Mouse (Mus musculus): Measurements from ENCODE around the gene Sertad2. TPM values are rescaled to one million over a fixed set of nuclear protein-coding genes. Genes with fewer than 3 reads are reported as not detected.

The Sertad2 gene
- polyA plus RNA-seq, 1 experiment from 2014 or later: 33.5 TPM

DNA sequence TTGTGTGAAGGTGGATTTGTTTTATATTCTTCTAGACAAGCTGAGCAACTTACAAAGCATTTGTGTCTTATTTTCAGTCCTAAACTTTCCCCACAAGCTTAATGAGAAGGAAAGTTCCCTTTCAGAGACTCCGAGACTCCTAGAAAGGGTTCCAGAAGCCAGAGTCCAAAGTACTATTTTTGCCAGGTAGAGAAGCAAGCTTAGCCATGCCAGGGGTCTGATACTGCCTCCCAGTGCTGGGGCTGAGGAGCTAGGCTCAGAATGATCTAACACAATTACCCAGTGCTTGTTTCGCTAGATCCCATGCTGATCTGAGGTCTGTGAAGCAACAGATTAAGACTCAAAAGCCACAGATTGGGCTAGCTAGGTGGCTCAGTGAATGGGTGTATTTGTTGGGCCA is 84.1 kb downstream of the Sertad2 start:
- WGBS: 89% methylated on average over 2 of the region's 2 CpGs
- Histone ChIP-seq H3K9ac (no peak overlapping the region), H3K9me3 (no peaks in the 10 kb centered on the region), H3K4me1 (replicated peaks) (no peaks in the 10 kb centered on the region), H3K4me2 (no peak overlapping the region), H3K36me3 (no peaks in the 10 kb centered on the region), H3K27ac (replicated peaks) (no peak overlapping the region), H3K27me3 (no peaks in the 10 kb centered on the region), H3K4me3 (no peak overlapping the region)
- no peak for ATAC-seq (ENCODE audit: low FRiP score, low read depth)

GRCm38 (mm10) chr11:20628216-20628615 is 85.2 kb downstream of the Sertad2 start:
- H3K36me3 ChIP-seq: no peaks in the 10 kb centered on the region
- peaks cover 7% of the 10 kb centered on the region for H3K4me1 ChIP-seq (replicated peaks)
- H3K27me3 ChIP-seq: no peaks in the 10 kb centered on the region
- H3K9me3 ChIP-seq: no peaks in the 10 kb centered on the region
- no peak for ATAC-seq (ENCODE audit: low FRiP score, low read depth)
- no peak overlapping the region for H3K4me2 ChIP-seq
- no peak overlapping the region for H3K27ac ChIP-seq (replicated peaks)
- no peak overlapping the region for H3K9ac ChIP-seq
- H3K4me3 ChIP-seq: no peak overlapping the region
- 32% methylated on average over 2 of the region's 2 CpGs for WGBS

DNA sequence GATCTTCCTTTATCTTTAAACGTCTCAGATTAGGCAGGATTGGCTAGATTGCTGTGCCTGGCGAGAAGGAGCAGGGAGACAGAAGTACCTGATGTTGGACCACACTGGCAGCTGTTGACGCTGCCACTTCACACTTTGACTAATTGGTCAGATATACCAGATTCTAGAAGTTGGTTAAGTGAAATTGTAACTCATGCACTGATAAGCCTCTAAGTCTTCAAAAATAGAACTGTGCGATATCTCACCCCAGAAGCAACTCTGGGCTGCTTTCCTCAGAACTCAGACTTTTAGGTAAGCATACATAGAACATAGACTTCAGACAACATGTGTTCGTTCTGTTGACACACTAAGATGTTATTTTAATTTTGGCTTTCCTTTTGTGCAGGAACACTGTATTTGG is 86.6 kb downstream of the Sertad2 start:
- ATAC-seq (ENCODE audit: low FRiP score, low read depth): no peak
- Histone ChIP-seq H3K36me3 (no peaks in the 10 kb centered on the region), H3K9ac (no peak overlapping the region), H3K27me3 (no peaks in the 10 kb centered on the region), H3K9me3 (no peaks in the 10 kb centered on the region), H3K4me1 (replicated peaks) (peaks cover 22% of the 10 kb centered on the region), H3K4me2 (no peak overlapping the region), H3K4me3 (no peak overlapping the region), H3K27ac (replicated peaks) (no peak overlapping the region)
- 93% methylated on average over 5 of the region's 5 CpGs for WGBS

GRCm38 (mm10) chr11:20631026-20631940 is 88.2 kb downstream of the Sertad2 start:
- no peaks in the 10 kb centered on the region for H3K9me3 ChIP-seq
- H3K4me1 ChIP-seq (replicated peaks): peaks cover 32% of the 10 kb centered on the region
- 2% methylated on average over 33 of the region's 36 CpGs for WGBS
- H3K36me3 ChIP-seq: no peaks in the 10 kb centered on the region
- H3K4me2 ChIP-seq: peak overlapping the region; percentile 91
- peak overlapping the region; percentile 79 for H3K9ac ChIP-seq
- ATAC-seq (ENCODE audit: low FRiP score, low read depth): peak; percentile 93
- H3K27me3 ChIP-seq: no peaks in the 10 kb centered on the region
- H3K4me3 ChIP-seq: peak overlapping the region; percentile 64
- H3K27ac ChIP-seq (replicated peaks): peak overlapping the region; percentile 90

- H3K9me3 ChIP-seq: no peaks in the 10 kb centered on the region
- H3K4me3 ChIP-seq: peak overlapping the region; percentile 64
- peak overlapping the region; percentile 90 for H3K27ac ChIP-seq (replicated peaks)
- H3K27me3 ChIP-seq: no peaks in the 10 kb centered on the region
- peaks cover 32% of the 10 kb centered on the region for H3K4me1 ChIP-seq (replicated peaks)
- WGBS: under 1% methylated on average over 52 of the region's 67 CpGs
- no peaks in the 10 kb centered on the region for H3K36me3 ChIP-seq
- H3K9ac ChIP-seq: peak overlapping the region; percentile 79
- H3K4me2 ChIP-seq: peak overlapping the region; percentile 91
- ATAC-seq (ENCODE audit: low FRiP score, low read depth): peak; percentile 93
Observed at GRCm38 (mm10) chr11:20631941-20632618, 89.0 kb downstream of the Sertad2 start.

DNA sequence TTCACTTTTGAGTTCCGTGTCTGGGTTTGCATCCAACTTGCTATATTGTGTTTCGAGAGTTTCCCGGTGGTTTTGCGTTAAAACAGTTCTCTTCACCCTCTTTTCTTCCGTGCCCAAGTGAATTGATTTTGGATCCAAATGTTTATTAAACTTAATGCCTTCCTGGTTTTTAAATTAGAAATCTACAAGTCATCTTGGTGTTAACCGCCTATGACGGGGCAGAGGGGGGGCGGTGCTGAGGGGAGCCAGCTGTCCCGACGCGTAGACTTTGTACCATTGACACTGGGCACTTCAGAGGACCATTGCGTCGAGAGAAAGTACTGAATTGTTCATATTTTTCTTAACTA is 89.5 kb downstream of the Sertad2 start:
- Histone ChIP-seq H3K4me2 (peak overlapping the region; percentile 91), H3K9ac (peak overlapping the region; percentile 79), H3K4me3 (peak overlapping the region; percentile 64)

DNA sequence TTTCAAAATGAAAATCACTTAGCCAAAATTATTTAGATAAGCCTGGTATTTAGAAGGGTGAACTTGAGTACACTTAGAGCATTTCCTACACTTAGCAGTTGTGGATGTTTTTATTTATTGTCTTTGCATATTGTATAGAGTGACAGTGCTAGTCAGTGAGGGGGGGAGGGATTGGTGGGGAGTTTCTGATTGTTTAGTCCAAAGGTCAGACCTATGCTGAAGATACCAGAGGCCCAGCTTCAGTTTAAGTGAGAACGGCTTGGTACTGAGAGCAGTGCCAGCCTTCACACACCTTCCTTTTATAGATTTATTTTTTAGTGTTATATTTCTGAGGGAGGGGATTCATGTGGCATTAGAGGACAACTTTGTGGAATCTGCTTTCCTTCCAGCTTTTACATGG is 91.5 kb downstream of the Sertad2 start:
- H3K27ac ChIP-seq (replicated peaks): no peak overlapping the region
- H3K27me3 ChIP-seq: no peaks in the 10 kb centered on the region
- H3K9me3 ChIP-seq: no peaks in the 10 kb centered on the region
- no peak overlapping the region for H3K4me3 ChIP-seq
- H3K9ac ChIP-seq: no peak overlapping the region
- H3K4me1 ChIP-seq (replicated peaks): peaks cover 35% of the 10 kb centered on the region
- H3K4me2 ChIP-seq: no peak overlapping the region
- 85% methylated on average over 1 of the region's 1 CpGs for WGBS
- H3K36me3 ChIP-seq: no peaks in the 10 kb centered on the region
- ATAC-seq (ENCODE audit: low FRiP score, low read depth): no peak

More for the DNA sequence above, 89.5 kb downstream of the Sertad2 start:
- under 1% methylated on average over 13 of the region's 13 CpGs for WGBS
- H3K27ac ChIP-seq (replicated peaks): peak overlapping the region; percentile 90
- H3K36me3 ChIP-seq: no peaks in the 10 kb centered on the region
- no peaks in the 10 kb centered on the region for H3K9me3 ChIP-seq
- peaks cover 32% of the 10 kb centered on the region for H3K4me1 ChIP-seq (replicated peaks)
- no peaks in the 10 kb centered on the region for H3K27me3 ChIP-seq
- ATAC-seq (ENCODE audit: low FRiP score, low read depth): no peak

GRCm38 (mm10) chr11:20635646-20636045 is 92.6 kb downstream of the Sertad2 start:
- ATAC-seq (ENCODE audit: low FRiP score, low read depth): no peak

GRCm38 (mm10) chr11:20636114-20636513 is 93.1 kb downstream of the Sertad2 start:
- H3K4me1 ChIP-seq (replicated peaks): peaks cover 49% of the 10 kb centered on the region
- WGBS: 63% methylated on average over 4 of the region's 4 CpGs
- H3K36me3 ChIP-seq: no peaks in the 10 kb centered on the region

More at GRCm38 (mm10) chr11:20635646-20636045, 92.6 kb downstream of the Sertad2 start:
- Histone ChIP-seq H3K4me2 (no peak overlapping the region), H3K36me3 (no peaks in the 10 kb centered on the region), H3K27me3 (no peaks in the 10 kb centered on the region), H3K4me3 (no peak overlapping the region), H3K4me1 (replicated peaks) (peaks cover 46% of the 10 kb centered on the region), H3K9ac (no peak overlapping the region), H3K9me3 (no peaks in the 10 kb centered on the region), H3K27ac (replicated peaks) (no peak overlapping the region)
- WGBS: 36% methylated on average over 6 of the region's 6 CpGs

DNA sequence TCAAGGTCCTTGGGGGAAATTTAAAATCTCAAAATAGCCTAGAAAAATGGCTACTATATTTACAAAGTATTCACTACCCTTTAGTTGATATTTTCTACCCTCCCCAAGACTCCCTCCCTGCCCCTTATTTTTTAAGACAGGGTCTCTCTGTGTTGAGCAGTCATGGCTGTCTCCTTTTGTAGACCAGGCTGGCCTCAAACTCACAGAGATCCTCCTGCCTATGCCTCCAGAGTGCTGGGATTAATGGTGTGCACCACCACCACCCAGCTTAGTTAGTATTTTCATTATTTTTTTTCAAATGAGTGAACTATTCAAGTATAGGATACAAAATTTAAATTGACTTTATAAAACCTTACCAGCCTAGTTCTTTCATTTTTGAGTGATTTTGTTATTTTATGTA is 94.0 kb downstream of the Sertad2 start:
- Histone ChIP-seq H3K36me3 (no peaks in the 10 kb centered on the region), H3K27me3 (no peaks in the 10 kb centered on the region), H3K4me2 (no peak overlapping the region), H3K9ac (no peak overlapping the region), H3K9me3 (no peaks in the 10 kb centered on the region), H3K4me3 (no peak overlapping the region), H3K27ac (replicated peaks) (no peak overlapping the region), H3K4me1 (replicated peaks) (peaks cover 49% of the 10 kb centered on the region)
- no peak for ATAC-seq (ENCODE audit: low FRiP score, low read depth)

More at GRCm38 (mm10) chr11:20636114-20636513, 93.1 kb downstream of the Sertad2 start:
- ATAC-seq (ENCODE audit: low FRiP score, low read depth): no peak
- Histone ChIP-seq H3K27me3 (no peaks in the 10 kb centered on the region), H3K4me2 (no peak overlapping the region), H3K9me3 (no peaks in the 10 kb centered on the region), H3K27ac (replicated peaks) (no peak overlapping the region), H3K4me3 (no peak overlapping the region), H3K9ac (no peak overlapping the region)

DNA sequence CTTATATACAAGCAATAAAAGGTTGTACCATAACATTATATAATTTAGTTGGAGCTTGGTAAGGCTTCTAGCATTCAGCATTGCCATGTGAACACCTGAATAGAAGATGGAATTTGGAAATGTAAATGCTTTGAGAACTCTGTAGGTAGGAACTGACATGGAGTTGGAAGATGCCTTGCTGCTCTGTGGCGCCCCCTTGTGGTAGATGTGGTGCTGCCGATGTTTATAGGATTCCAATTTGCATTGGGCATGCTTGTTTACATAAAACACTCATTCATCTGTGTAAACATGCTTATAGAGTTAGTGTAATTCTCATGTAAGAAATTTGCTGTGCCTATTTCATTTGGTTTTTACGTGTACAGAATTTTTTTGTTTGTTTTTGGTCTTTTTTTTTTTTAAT is 95.8 kb downstream of the Sertad2 start:
- no peaks in the 10 kb centered on the region for H3K9me3 ChIP-seq
- no peak overlapping the region for H3K4me2 ChIP-seq
- no peaks in the 10 kb centered on the region for H3K27me3 ChIP-seq
- H3K4me1 ChIP-seq (replicated peaks): peaks cover 39% of the 10 kb centered on the region
- no peak overlapping the region for H3K4me3 ChIP-seq
- no peak overlapping the region for H3K27ac ChIP-seq (replicated peaks)
- H3K36me3 ChIP-seq: no peaks in the 10 kb centered on the region
- no peak for ATAC-seq (ENCODE audit: low FRiP score, low read depth)
- H3K9ac ChIP-seq: no peak overlapping the region
- WGBS: 31% methylated on average over 3 of the region's 3 CpGs

DNA sequence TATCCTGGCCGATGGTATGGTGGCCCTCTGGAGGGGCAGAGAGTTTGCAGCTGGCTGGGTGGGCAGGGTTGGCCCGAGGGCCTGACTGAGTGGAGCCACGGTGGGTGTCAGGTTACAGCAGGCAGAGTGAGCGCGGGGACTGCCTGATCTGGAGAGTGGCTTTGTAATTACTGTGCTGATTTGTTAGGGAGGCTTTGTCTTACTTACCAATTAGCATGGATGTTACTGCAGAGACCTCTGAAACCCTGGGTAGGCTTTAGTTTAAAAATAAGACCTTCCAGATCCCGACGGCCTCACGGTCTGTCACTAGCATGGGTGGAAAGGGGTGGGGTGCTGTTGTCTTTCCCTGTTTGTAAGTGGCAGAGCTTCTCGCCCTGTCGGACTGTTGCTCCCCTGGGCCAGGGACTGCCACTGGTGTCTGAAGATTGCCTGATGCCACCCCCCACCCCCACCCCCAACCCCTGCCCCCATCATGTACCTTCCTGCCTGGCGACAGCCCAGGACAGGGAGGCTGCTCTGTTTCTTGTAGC is 96.9 kb downstream of the Sertad2 start:
- H3K9ac ChIP-seq: no peak overlapping the region; the same call in 1 of the 2 replicates
- WGBS: under 1% methylated on average over 11 of the region's 11 CpGs
- H3K27ac ChIP-seq (replicated peaks): peak overlapping the region; percentile 39
- peak; percentile 75 for ATAC-seq (ENCODE audit: low FRiP score, low read depth)
- H3K4me3 ChIP-seq: no peak overlapping the region
- peaks cover 28% of the 10 kb centered on the region for H3K4me1 ChIP-seq (replicated peaks)
- no peaks in the 10 kb centered on the region for H3K9me3 ChIP-seq
- H3K27me3 ChIP-seq: no peaks in the 10 kb centered on the region
- H3K4me2 ChIP-seq: peak overlapping the region; percentile 28
- no peaks in the 10 kb centered on the region for H3K36me3 ChIP-seq
